Mouse (Mus musculus): ENCODE data around the gene Abhd4. TPM values are rescaled to one million over a fixed set of nuclear protein-coding genes. Genes with fewer than 3 reads are reported as not detected.

Gene Abhd4
- polyA plus RNA-seq, 1 experiment: 32.9 TPM

- no peak overlapping the region for H3K4me3 ChIP-seq (ENCODE audit: insufficient read depth, poor library complexity, severe bottlenecking)
- H3K79me2 ChIP-seq (ENCODE audit: control insufficient read depth, insufficient read depth): no peaks in the 10 kb centered on the region
- no peak overlapping the region for H3ac ChIP-seq (ENCODE audit: control insufficient read depth, insufficient read length, low read depth)
- TF ChIP-seq CEBPB (IDR thresholded peaks at IDR 0.05; ENCODE audit: low read depth): no peak
- TF ChIP-seq FOSL1 (IDR thresholded peaks at IDR 0.05; ENCODE audit: insufficient read depth, low read length, poor library complexity, severe bottlenecking): no peak
- no peak for TF ChIP-seq USF1 (IDR thresholded peaks at IDR 0.05; ENCODE audit: low read depth)
- no peak for TF ChIP-seq MYOG (IDR thresholded peaks at IDR 0.05; ENCODE audit: control insufficient read depth, extremely low read depth, insufficient read length)
- TF ChIP-seq CTCF (IDR thresholded peaks at IDR 0.05; ENCODE audit: control insufficient read depth, insufficient read depth, insufficient read length): no peak
- TF ChIP-seq MAX (IDR thresholded peaks at IDR 0.05): no peak
- no peak for TF ChIP-seq MYOD1 (IDR thresholded peaks at IDR 0.05; ENCODE audit: control insufficient read depth, insufficient read length, low read depth)
- H3K79me3 ChIP-seq (ENCODE audit: low read depth): no peaks in the 10 kb centered on the region
- H3K36me3 ChIP-seq (ENCODE audit: control insufficient read depth, insufficient read depth): no peaks in the 10 kb centered on the region
- peaks cover 8% of the 10 kb centered on the region for H3K27me3 ChIP-seq (ENCODE audit: control insufficient read depth, insufficient read depth, insufficient read length)
These were observed 18.1 kb downstream of the Abhd4 start for GRCm38 (mm10) chr14:54271976-54272606.

- Histone ChIP-seq H3ac (ENCODE audit: control insufficient read depth, insufficient read length, low read depth) (no peak overlapping the region), H3K79me3 (ENCODE audit: low read depth) (no peaks in the 10 kb centered on the region), H3K27me3 (ENCODE audit: control insufficient read depth, insufficient read depth, insufficient read length) (peaks cover 8% of the 10 kb centered on the region), H3K79me2 (ENCODE audit: control insufficient read depth, insufficient read depth) (no peaks in the 10 kb centered on the region), H3K4me3 (ENCODE audit: insufficient read depth, poor library complexity, severe bottlenecking) (no peak overlapping the region), H3K36me3 (ENCODE audit: control insufficient read depth, insufficient read depth) (no peaks in the 10 kb centered on the region)
- TF ChIP-seq FOSL1 (IDR thresholded peaks at IDR 0.05; ENCODE audit: insufficient read depth, low read length, poor library complexity, severe bottlenecking) (no peak), CTCF (IDR thresholded peaks at IDR 0.05; ENCODE audit: control insufficient read depth, insufficient read depth, insufficient read length) (no peak), USF1 (IDR thresholded peaks at IDR 0.05; ENCODE audit: low read depth) (no peak), MAX (IDR thresholded peaks at IDR 0.05) (no peak), MYOG (IDR thresholded peaks at IDR 0.05; ENCODE audit: control insufficient read depth, extremely low read depth, insufficient read length) (no peak), MYOD1 (IDR thresholded peaks at IDR 0.05; ENCODE audit: control insufficient read depth, insufficient read length, low read depth) (no peak), CEBPB (IDR thresholded peaks at IDR 0.05; ENCODE audit: low read depth) (no peak)
These were observed 18.7 kb downstream of the Abhd4 start for GRCm38 (mm10) chr14:54272696-54273095.

GRCm38 (mm10) chr14:54276446-54276845, 22.5 kb downstream of the Abhd4 start:
- Histone ChIP-seq H3K36me3 (ENCODE audit: control insufficient read depth, insufficient read depth) (no peaks in the 10 kb centered on the region), H3K4me3 (ENCODE audit: insufficient read depth, poor library complexity, severe bottlenecking) (no peak overlapping the region)
- TF ChIP-seq USF1 (IDR thresholded peaks at IDR 0.05; ENCODE audit: low read depth): no peak
- no peak for TF ChIP-seq MYOG (IDR thresholded peaks at IDR 0.05; ENCODE audit: control insufficient read depth, extremely low read depth, insufficient read length)
- TF ChIP-seq CEBPB (IDR thresholded peaks at IDR 0.05; ENCODE audit: low read depth): no peak
- no peak for TF ChIP-seq FOSL1 (IDR thresholded peaks at IDR 0.05; ENCODE audit: insufficient read depth, low read length, poor library complexity, severe bottlenecking)
- no peak for TF ChIP-seq MYOD1 (IDR thresholded peaks at IDR 0.05; ENCODE audit: control insufficient read depth, insufficient read length, low read depth)
- TF ChIP-seq MAX (IDR thresholded peaks at IDR 0.05): no peak

GRCm38 (mm10) chr14:54284839-54285238, 30.9 kb downstream of the Abhd4 start, which contains the start of gene Olfr49:
Olfr49 (minus strand) TSS chr14:54284939.
- Histone ChIP-seq H3K79me3 (ENCODE audit: low read depth) (no peaks in the 10 kb centered on the region), H3K4me3 (ENCODE audit: insufficient read depth, poor library complexity, severe bottlenecking) (no peak within 1 kb of the TSS), H3K36me3 (ENCODE audit: control insufficient read depth, insufficient read depth) (no peaks in the 10 kb centered on the region), H3K27me3 (ENCODE audit: control insufficient read depth, insufficient read depth, insufficient read length) (peaks cover 6% of the 10 kb centered on the region), H3K79me2 (ENCODE audit: control insufficient read depth, insufficient read depth) (no peaks in the 10 kb centered on the region), H3ac (ENCODE audit: control insufficient read depth, insufficient read length, low read depth) (no peak within 1 kb of the TSS)
- TF ChIP-seq FOSL1 (IDR thresholded peaks at IDR 0.05; ENCODE audit: insufficient read depth, low read length, poor library complexity, severe bottlenecking) (no peak), CTCF (IDR thresholded peaks at IDR 0.05; ENCODE audit: control insufficient read depth, insufficient read depth, insufficient read length) (no peak), MYOG (IDR thresholded peaks at IDR 0.05; ENCODE audit: control insufficient read depth, extremely low read depth, insufficient read length) (no peak)

More at GRCm38 (mm10) chr14:54276446-54276845, 22.5 kb downstream of the Abhd4 start:
- H3ac ChIP-seq (ENCODE audit: control insufficient read depth, insufficient read length, low read depth): no peak overlapping the region
- peaks cover 8% of the 10 kb centered on the region for H3K27me3 ChIP-seq (ENCODE audit: control insufficient read depth, insufficient read depth, insufficient read length)
- no peaks in the 10 kb centered on the region for H3K79me3 ChIP-seq (ENCODE audit: low read depth)
- H3K79me2 ChIP-seq (ENCODE audit: control insufficient read depth, insufficient read depth): no peaks in the 10 kb centered on the region

- no peaks in the 10 kb centered on the region for H3K36me3 ChIP-seq (ENCODE audit: control insufficient read depth, insufficient read depth)
- no peaks in the 10 kb centered on the region for H3K79me3 ChIP-seq (ENCODE audit: low read depth)
- no peaks in the 10 kb centered on the region for H3K27me3 ChIP-seq (ENCODE audit: control insufficient read depth, insufficient read depth, insufficient read length)
- H3K79me2 ChIP-seq (ENCODE audit: control insufficient read depth, insufficient read depth): no peaks in the 10 kb centered on the region
- no peak overlapping the region for H3ac ChIP-seq (ENCODE audit: control insufficient read depth, insufficient read length, low read depth)
- H3K4me3 ChIP-seq (ENCODE audit: insufficient read depth, poor library complexity, severe bottlenecking): no peak overlapping the region
- TF ChIP-seq CEBPB (IDR thresholded peaks at IDR 0.05; ENCODE audit: low read depth) (no peak), CTCF (IDR thresholded peaks at IDR 0.05; ENCODE audit: control insufficient read depth, insufficient read depth, insufficient read length) (no peak), MYOD1 (IDR thresholded peaks at IDR 0.05; ENCODE audit: control insufficient read depth, insufficient read length, low read depth) (no peak), USF1 (IDR thresholded peaks at IDR 0.05; ENCODE audit: low read depth) (no peak), MAX (IDR thresholded peaks at IDR 0.05) (no peak), MYOG (IDR thresholded peaks at IDR 0.05; ENCODE audit: control insufficient read depth, extremely low read depth, insufficient read length) (no peak), FOSL1 (IDR thresholded peaks at IDR 0.05; ENCODE audit: insufficient read depth, low read length, poor library complexity, severe bottlenecking) (no peak)
These were observed 46.1 kb downstream of the Abhd4 start for GRCm38 (mm10) chr14:54300136-54300535.

- H3K27me3 ChIP-seq (ENCODE audit: control insufficient read depth, insufficient read depth, insufficient read length): no peaks in the 10 kb centered on the region
- H3K79me2 ChIP-seq (ENCODE audit: control insufficient read depth, insufficient read depth): no peaks in the 10 kb centered on the region
- H3K36me3 ChIP-seq (ENCODE audit: control insufficient read depth, insufficient read depth): no peaks in the 10 kb centered on the region
- no peak for TF ChIP-seq MYOG (IDR thresholded peaks at IDR 0.05; ENCODE audit: control insufficient read depth, extremely low read depth, insufficient read length)
- TF ChIP-seq CEBPB (IDR thresholded peaks at IDR 0.05; ENCODE audit: low read depth): no peak
- TF ChIP-seq USF1 (IDR thresholded peaks at IDR 0.05; ENCODE audit: low read depth): no peak
- no peak for TF ChIP-seq MAX (IDR thresholded peaks at IDR 0.05)
- no peak for TF ChIP-seq MYOD1 (IDR thresholded peaks at IDR 0.05; ENCODE audit: control insufficient read depth, insufficient read length, low read depth)
- no peak for TF ChIP-seq FOSL1 (IDR thresholded peaks at IDR 0.05; ENCODE audit: insufficient read depth, low read length, poor library complexity, severe bottlenecking)
- no peak for TF ChIP-seq CTCF (IDR thresholded peaks at IDR 0.05; ENCODE audit: control insufficient read depth, insufficient read depth, insufficient read length)
- H3ac ChIP-seq (ENCODE audit: control insufficient read depth, insufficient read length, low read depth): no peak overlapping the region
- H3K4me3 ChIP-seq (ENCODE audit: insufficient read depth, poor library complexity, severe bottlenecking): no peak overlapping the region
- no peaks in the 10 kb centered on the region for H3K79me3 ChIP-seq (ENCODE audit: low read depth)
These were observed 46.7 kb downstream of the Abhd4 start for GRCm38 (mm10) chr14:54300676-54301075.

Measured in C2C12 (cell line).